Mouse (Mus musculus) adrenal gland, postnatal 25 days (tissue): ENCODE data around the gene Pced1b. TPM values are rescaled to one million over a fixed set of nuclear protein-coding genes. Genes with fewer than 3 reads are reported as not detected.

Experiments used
- total RNA-seq: library from RNA; stranded (reverse); gene quantifications from 2 replicates; pipeline ENCODE4 v1.2.3, GENCODE M21; 2021

Gene Pced1b
- total RNA-seq, 1 experiment from 2014 or later, result 27.6 TPM

Other genes starting within 250 kb of the Pced1b start
- gene Slc38a4, start 191.2 kb upstream of the Pced1b start, total RNA-seq, result 5.6 and 8.5 TPM in 2 replicates
- 6.1 and 7.4 TPM in 2 replicates for gene Amigo2, start 180 bp downstream of the Pced1b start, total RNA-seq